Mouse (Mus musculus): ENCODE measurements around the gene Smyd3. TPM values are rescaled to one million over a fixed set of nuclear protein-coding genes. Genes with fewer than 3 reads are reported as not detected.

The Smyd3 gene
- polyA plus RNA-seq, 1 experiment = 9.6 TPM

- no peak overlapping the region for H3K27ac ChIP-seq (ENCODE audit: control insufficient read depth, insufficient read depth, low read length)
- 96% methylated on average over 2 of the region's 2 CpGs for WGBS
- no peaks in the 10 kb centered on the region for H3K27me3 ChIP-seq (ENCODE audit: control insufficient read depth, insufficient read depth, low read length)
These were observed 327.0 kb downstream of the Smyd3 start for GRCm38 (mm10) chr1:179190837-179191236.

GRCm38 (mm10) chr1:179187171-179187570, 330.7 kb downstream of the Smyd3 start:
- H3K4me3 ChIP-seq (ENCODE audit: control insufficient read depth, insufficient read depth, low read length) = no peak overlapping the region
- H3K27me3 ChIP-seq (ENCODE audit: control insufficient read depth, insufficient read depth, low read length) = no peaks in the 10 kb centered on the region
- TF ChIP-seq CTCF (IDR thresholded peaks at IDR 0.05; ENCODE audit: borderline replicate concordance, control insufficient read depth, extremely low read depth, insufficient read depth, low read length, poor library complexity) (no peak), POLR2A (IDR thresholded peaks at IDR 0.05; ENCODE audit: control insufficient read depth, extremely low read depth, insufficient read depth, low read length, poor library complexity) (no peak)
- no peak overlapping the region for H3K27ac ChIP-seq (ENCODE audit: control insufficient read depth, insufficient read depth, low read length)
- 98% methylated on average over 3 of the region's 3 CpGs for WGBS
- DNase-seq = no peak
- no peaks in the 10 kb centered on the region for H3K36me3 ChIP-seq (ENCODE audit: control insufficient read depth, insufficient read depth, low read length)
- peaks cover 4% of the 10 kb centered on the region for H3K4me1 ChIP-seq (replicated peaks; ENCODE audit: control insufficient read depth, insufficient read depth, low read length)

More at GRCm38 (mm10) chr1:179190837-179191236, 327.0 kb downstream of the Smyd3 start:
- H3K4me1 ChIP-seq (replicated peaks; ENCODE audit: control insufficient read depth, insufficient read depth, low read length) = no peaks in the 10 kb centered on the region
- no peak overlapping the region for H3K4me3 ChIP-seq (ENCODE audit: control insufficient read depth, insufficient read depth, low read length)
- DNase-seq = no peak
- TF ChIP-seq CTCF (IDR thresholded peaks at IDR 0.05; ENCODE audit: borderline replicate concordance, control insufficient read depth, extremely low read depth, insufficient read depth, low read length, poor library complexity) (no peak), POLR2A (IDR thresholded peaks at IDR 0.05; ENCODE audit: control insufficient read depth, extremely low read depth, insufficient read depth, low read length, poor library complexity) (no peak)
- no peaks in the 10 kb centered on the region for H3K36me3 ChIP-seq (ENCODE audit: control insufficient read depth, insufficient read depth, low read length)

GRCm38 (mm10) chr1:179184631-179185030, 333.2 kb downstream of the Smyd3 start:
- Histone ChIP-seq H3K4me3 (ENCODE audit: control insufficient read depth, insufficient read depth, low read length) (no peak overlapping the region), H3K36me3 (ENCODE audit: control insufficient read depth, insufficient read depth, low read length) (no peaks in the 10 kb centered on the region), H3K4me1 (replicated peaks; ENCODE audit: control insufficient read depth, insufficient read depth, low read length) (peaks cover 4% of the 10 kb centered on the region), H3K27ac (ENCODE audit: control insufficient read depth, insufficient read depth, low read length) (no peak overlapping the region), H3K27me3 (ENCODE audit: control insufficient read depth, insufficient read depth, low read length) (no peaks in the 10 kb centered on the region)
- TF ChIP-seq POLR2A (IDR thresholded peaks at IDR 0.05; ENCODE audit: control insufficient read depth, extremely low read depth, insufficient read depth, low read length, poor library complexity) (no peak), CTCF (IDR thresholded peaks at IDR 0.05; ENCODE audit: borderline replicate concordance, control insufficient read depth, extremely low read depth, insufficient read depth, low read length, poor library complexity) (no peak)
- no peak for DNase-seq
- 98% methylated on average over 4 of the region's 4 CpGs for WGBS

GRCm38 (mm10) chr1:179183499-179183898, 334.3 kb downstream of the Smyd3 start:
- H3K27me3 ChIP-seq (ENCODE audit: control insufficient read depth, insufficient read depth, low read length) = no peaks in the 10 kb centered on the region
- WGBS = 58% methylated on average over 6 of the region's 6 CpGs
- H3K4me1 ChIP-seq (replicated peaks; ENCODE audit: control insufficient read depth, insufficient read depth, low read length) = peaks cover 4% of the 10 kb centered on the region
- TF ChIP-seq POLR2A (IDR thresholded peaks at IDR 0.05; ENCODE audit: control insufficient read depth, extremely low read depth, insufficient read depth, low read length, poor library complexity) = no peak
- no peak for TF ChIP-seq CTCF (IDR thresholded peaks at IDR 0.05; ENCODE audit: borderline replicate concordance, control insufficient read depth, extremely low read depth, insufficient read depth, low read length, poor library complexity)
- H3K36me3 ChIP-seq (ENCODE audit: control insufficient read depth, insufficient read depth, low read length) = no peaks in the 10 kb centered on the region
- H3K27ac ChIP-seq (ENCODE audit: control insufficient read depth, insufficient read depth, low read length) = no peak overlapping the region
- no peak overlapping the region for H3K4me3 ChIP-seq (ENCODE audit: control insufficient read depth, insufficient read depth, low read length)
- no peak for DNase-seq

- H3K27me3 ChIP-seq (ENCODE audit: control insufficient read depth, insufficient read depth, low read length) = no peaks in the 10 kb centered on the region
- no peaks in the 10 kb centered on the region for H3K36me3 ChIP-seq (ENCODE audit: control insufficient read depth, insufficient read depth, low read length)
- 95% methylated on average over 3 of the region's 3 CpGs for WGBS
- H3K4me3 ChIP-seq (ENCODE audit: control insufficient read depth, insufficient read depth, low read length) = no peak overlapping the region
- H3K27ac ChIP-seq (ENCODE audit: control insufficient read depth, insufficient read depth, low read length) = no peak overlapping the region
- no peak for DNase-seq
- TF ChIP-seq POLR2A (IDR thresholded peaks at IDR 0.05; ENCODE audit: control insufficient read depth, extremely low read depth, insufficient read depth, low read length, poor library complexity) = no peak
- no peak for TF ChIP-seq CTCF (IDR thresholded peaks at IDR 0.05; ENCODE audit: borderline replicate concordance, control insufficient read depth, extremely low read depth, insufficient read depth, low read length, poor library complexity)
- peaks cover 4% of the 10 kb centered on the region for H3K4me1 ChIP-seq (replicated peaks; ENCODE audit: control insufficient read depth, insufficient read depth, low read length)
These were observed 337.3 kb downstream of the Smyd3 start for GRCm38 (mm10) chr1:179180546-179180945.

- no peak for TF ChIP-seq POLR2A (IDR thresholded peaks at IDR 0.05; ENCODE audit: control insufficient read depth, extremely low read depth, insufficient read depth, low read length, poor library complexity)
- TF ChIP-seq CTCF (IDR thresholded peaks at IDR 0.05; ENCODE audit: borderline replicate concordance, control insufficient read depth, extremely low read depth, insufficient read depth, low read length, poor library complexity) = no peak
- DNase-seq = no peak
- 96% methylated on average over 14 of the region's 14 CpGs for WGBS
These were observed 340.8 kb downstream of the Smyd3 start for GRCm38 (mm10) chr1:179176861-179177658.

More at GRCm38 (mm10) chr1:179176861-179177658, 340.8 kb downstream of the Smyd3 start:
- H3K27ac ChIP-seq (ENCODE audit: control insufficient read depth, insufficient read depth, low read length) = no peak overlapping the region
- H3K4me1 ChIP-seq (replicated peaks; ENCODE audit: control insufficient read depth, insufficient read depth, low read length) = no peaks in the 10 kb centered on the region; the same call in 1 of the 2 replicates
- H3K36me3 ChIP-seq (ENCODE audit: control insufficient read depth, insufficient read depth, low read length) = no peaks in the 10 kb centered on the region
- H3K4me3 ChIP-seq (ENCODE audit: control insufficient read depth, insufficient read depth, low read length) = no peak overlapping the region
- no peaks in the 10 kb centered on the region for H3K27me3 ChIP-seq (ENCODE audit: control insufficient read depth, insufficient read depth, low read length)

Data from thymus, adult 2 months (tissue).